Mouse (Mus musculus) ES-E14 (cell line): ENCODE measurements around the gene Btbd18.

ENCODE experiments used
- CHD2 ChIP-seq: IDR thresholded peaks from 2 replicates; pipeline ENCODE4 v1.6.1; 2014; ENCODE audit warnings: mild to moderate bottlenecking, low read depth, low read length, inconsistent platforms
- HCFC1 ChIP-seq: IDR thresholded peaks from 2 replicates; pipeline ENCODE4 v1.6.1; 2012; ENCODE audit warnings: low read length, inconsistent platforms, borderline replicate concordance; ENCODE audit not compliant: insufficient read depth

- TF ChIP-seq HCFC1 (no peak), CHD2 (no peak)
Measured at GRCm38 (mm10) chr2:84617637-84618515, 41.0 kb upstream of the Btbd18 start.
